Mouse (Mus musculus): ENCODE measurements around the gene 4930470P17Rik. TPM values are rescaled to one million over a fixed set of nuclear protein-coding genes. Genes with fewer than 3 reads are reported as not detected.

4930470P17Rik gene
- polyA plus RNA-seq, 1 experiment from 2014 or later, result not detected

DNA sequence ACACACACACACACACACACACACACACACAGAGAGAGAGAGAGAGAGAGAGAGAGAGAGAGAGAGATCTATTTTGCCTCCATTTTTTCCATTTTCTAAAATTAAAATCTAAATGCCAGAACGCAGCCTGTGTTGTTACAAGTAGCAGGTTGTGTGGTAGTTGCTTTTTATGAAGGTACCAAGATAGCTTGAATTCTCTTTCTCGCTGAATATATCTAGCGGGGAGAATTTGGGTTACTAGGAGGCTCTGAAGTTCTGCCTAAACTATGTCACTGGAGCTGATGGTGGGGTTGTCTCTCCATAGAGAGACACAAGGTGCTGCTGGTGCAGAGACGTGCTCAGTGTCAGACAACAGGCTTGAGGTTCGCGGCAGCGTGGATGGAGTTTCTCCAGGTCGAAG lies 36.8 kb downstream of the 4930470P17Rik start:
- H3K27ac ChIP-seq, result no peak overlapping the region
- H3K27me3 ChIP-seq (replicated peaks), result no peaks in the 10 kb centered on the region
- WGBS, result 84% methylated on average over 8 of the region's 8 CpGs
- no peaks in the 10 kb centered on the region for H3K36me3 ChIP-seq
- H3K4me1 ChIP-seq (replicated peaks), result no peaks in the 10 kb centered on the region
- no peak overlapping the region for H3K9ac ChIP-seq
- no peak for ATAC-seq
- H3K9me3 ChIP-seq, result no peaks in the 10 kb centered on the region
- H3K4me3 ChIP-seq (replicated peaks), result no peak overlapping the region
- no peak overlapping the region for H3K4me2 ChIP-seq (replicated peaks)

DNA sequence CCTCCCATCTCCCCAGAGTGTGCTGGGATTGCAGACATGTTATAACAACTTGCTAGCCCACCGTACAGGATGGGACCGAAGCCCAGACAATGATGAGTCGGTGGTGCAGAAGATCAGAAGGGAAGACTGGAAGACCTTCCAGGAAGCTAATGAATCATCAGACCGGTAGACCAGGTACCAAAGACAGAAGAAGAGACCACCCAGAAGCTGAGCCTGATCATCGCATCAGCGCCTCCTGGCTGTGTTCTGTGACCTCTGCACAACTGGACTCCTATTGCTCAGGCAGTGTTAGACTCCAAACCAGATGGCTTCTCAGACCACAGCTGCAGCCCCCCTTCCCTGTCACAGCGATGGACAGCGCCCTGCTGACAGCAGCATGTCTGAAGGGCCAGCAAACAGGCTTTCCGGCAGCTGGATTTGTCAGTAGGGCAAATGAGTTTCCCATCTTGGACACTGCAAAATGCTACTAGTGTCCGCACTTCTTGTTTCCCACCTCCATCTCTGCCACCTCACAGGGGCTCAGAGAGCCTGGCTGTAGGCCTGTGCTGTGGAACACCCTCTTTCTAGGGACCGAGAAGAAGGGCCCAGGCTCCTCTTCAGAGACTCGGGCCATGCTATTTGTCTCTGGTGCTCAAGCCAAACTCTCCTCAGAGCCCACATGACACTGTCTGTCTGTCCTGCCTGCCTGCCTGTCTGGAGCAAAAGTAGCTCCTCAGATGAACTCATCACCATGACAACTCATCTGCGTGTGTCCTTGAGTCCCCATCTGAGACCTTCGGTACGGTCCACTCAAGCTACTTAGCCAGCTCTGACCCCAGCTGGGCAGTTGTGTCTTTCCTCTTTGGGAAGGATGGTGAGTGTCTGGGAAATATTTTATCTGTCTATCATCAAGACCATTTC lies 37.6 kb downstream of the 4930470P17Rik start:
- Histone ChIP-seq H3K36me3 (no peaks in the 10 kb centered on the region), H3K27me3 (replicated peaks) (no peaks in the 10 kb centered on the region), H3K27ac (no peak overlapping the region), H3K9ac (no peak overlapping the region), H3K9me3 (no peaks in the 10 kb centered on the region), H3K4me3 (replicated peaks) (no peak overlapping the region), H3K4me2 (replicated peaks) (no peak overlapping the region), H3K4me1 (replicated peaks) (no peaks in the 10 kb centered on the region)
- 73% methylated on average over 15 of the region's 15 CpGs for WGBS
- ATAC-seq, result no peak

DNA sequence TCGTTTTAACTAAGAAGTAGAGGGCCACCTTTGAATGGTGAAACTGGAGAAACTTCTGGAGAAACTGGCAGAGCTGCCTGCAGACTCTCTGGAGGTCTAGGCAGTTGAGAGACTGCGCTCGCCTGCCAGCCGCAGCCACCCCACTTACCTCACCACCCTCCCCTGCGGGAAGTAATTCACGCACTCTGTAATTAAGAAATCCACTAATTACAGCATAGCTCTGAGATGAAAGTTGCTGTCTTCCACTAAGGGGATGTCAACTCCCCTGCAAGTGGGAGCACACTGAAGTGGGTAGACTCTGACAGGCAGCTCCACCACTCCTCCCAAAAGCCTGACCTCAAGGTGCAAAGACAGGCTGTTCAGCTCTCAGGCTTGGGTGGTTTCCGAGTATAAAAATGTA lies 49.7 kb downstream of the 4930470P17Rik start:
- Histone ChIP-seq H3K4me3 (replicated peaks) (no peak overlapping the region), H3K36me3 (no peaks in the 10 kb centered on the region), H3K9me3 (no peaks in the 10 kb centered on the region), H3K9ac (no peak overlapping the region), H3K4me1 (replicated peaks) (no peaks in the 10 kb centered on the region), H3K27me3 (replicated peaks) (no peaks in the 10 kb centered on the region), H3K4me2 (replicated peaks) (no peak overlapping the region), H3K27ac (no peak overlapping the region)
- WGBS, result 73% methylated on average over 7 of the region's 7 CpGs
- no peak for ATAC-seq

DNA sequence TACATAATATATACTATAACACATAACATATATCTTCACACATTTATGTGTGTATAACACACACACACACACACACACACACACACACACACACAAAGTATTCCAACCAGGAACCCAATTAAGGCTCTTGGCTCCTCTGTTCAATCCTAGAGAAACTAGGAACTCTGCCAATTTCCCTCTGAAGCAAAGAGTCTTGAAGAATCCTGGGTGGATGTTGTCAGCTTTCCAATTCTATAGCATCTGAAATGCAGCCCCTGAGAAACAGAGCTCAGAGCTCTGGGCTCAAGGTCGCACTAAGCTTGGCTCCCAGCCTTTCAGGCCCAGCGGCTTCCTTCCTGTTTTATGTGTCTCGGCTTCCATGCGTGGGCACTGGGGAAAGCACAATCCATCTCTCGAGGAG lies 51.6 kb downstream of the 4930470P17Rik start:
- Histone ChIP-seq H3K27me3 (replicated peaks) (no peaks in the 10 kb centered on the region), H3K9me3 (no peaks in the 10 kb centered on the region), H3K4me2 (replicated peaks) (no peak overlapping the region), H3K4me3 (replicated peaks) (no peak overlapping the region), H3K9ac (no peak overlapping the region), H3K4me1 (replicated peaks) (no peaks in the 10 kb centered on the region), H3K36me3 (no peaks in the 10 kb centered on the region), H3K27ac (no peak overlapping the region)
- WGBS, result 26% methylated on average over 5 of the region's 5 CpGs
- ATAC-seq, result peak; percentile 59

DNA sequence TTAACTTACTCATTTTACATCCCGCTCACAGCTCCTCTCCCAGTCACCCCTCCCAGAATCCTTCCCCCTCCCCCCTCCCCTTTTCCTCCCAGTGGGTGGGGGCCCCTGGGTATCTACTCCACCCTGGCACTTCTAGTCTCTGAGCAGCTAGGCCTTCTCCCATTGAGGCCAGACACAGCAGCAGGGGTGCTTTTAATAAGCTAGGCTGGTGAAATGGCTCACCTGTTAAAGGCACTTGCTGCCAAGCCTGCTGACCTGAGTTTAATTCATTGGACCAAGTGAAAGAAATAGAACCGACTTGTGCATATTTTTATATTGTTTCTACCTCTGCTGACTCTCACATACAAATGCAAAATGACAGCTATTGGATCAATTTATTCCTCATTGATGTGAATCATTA lies 52.7 kb downstream of the 4930470P17Rik start:
- H3K4me3 ChIP-seq (replicated peaks), result no peak overlapping the region
- WGBS, result 88% methylated on average over 2 of the region's 2 CpGs
- H3K27ac ChIP-seq, result no peak overlapping the region
- H3K4me2 ChIP-seq (replicated peaks), result no peak overlapping the region
- ATAC-seq, result no peak
- H3K9ac ChIP-seq, result no peak overlapping the region
- no peaks in the 10 kb centered on the region for H3K27me3 ChIP-seq (replicated peaks)
- no peaks in the 10 kb centered on the region for H3K9me3 ChIP-seq
- no peaks in the 10 kb centered on the region for H3K4me1 ChIP-seq (replicated peaks)
- H3K36me3 ChIP-seq, result no peaks in the 10 kb centered on the region

DNA sequence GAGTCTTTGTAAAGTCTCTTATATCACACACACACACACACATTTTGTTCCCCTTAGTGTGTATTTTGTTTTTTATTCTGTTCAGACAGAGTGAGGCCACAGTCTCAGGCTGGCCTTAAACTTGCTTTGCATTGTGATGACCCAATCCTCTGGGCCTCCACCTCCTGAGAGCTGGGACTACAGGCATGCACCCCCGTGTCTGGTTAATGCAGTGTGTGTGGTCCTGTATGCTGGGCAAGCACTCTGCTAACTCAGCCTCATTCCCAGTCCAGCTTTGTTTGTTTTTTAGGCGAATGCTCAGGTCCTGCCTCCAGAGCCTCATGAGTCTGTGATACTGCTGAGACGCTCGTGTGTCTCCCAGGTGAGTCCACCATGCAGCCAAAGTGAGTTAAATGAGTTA lies 53.8 kb downstream of the 4930470P17Rik start:
- H3K27ac ChIP-seq, result no peak overlapping the region
- no peak overlapping the region for H3K4me3 ChIP-seq (replicated peaks)
- no peak for ATAC-seq
- H3K9ac ChIP-seq, result no peak overlapping the region
- H3K9me3 ChIP-seq, result no peaks in the 10 kb centered on the region
- H3K36me3 ChIP-seq, result no peaks in the 10 kb centered on the region
- H3K27me3 ChIP-seq (replicated peaks), result no peaks in the 10 kb centered on the region
- 38% methylated on average over 4 of the region's 4 CpGs for WGBS
- H3K4me1 ChIP-seq (replicated peaks), result no peaks in the 10 kb centered on the region
- no peak overlapping the region for H3K4me2 ChIP-seq (replicated peaks)

DNA sequence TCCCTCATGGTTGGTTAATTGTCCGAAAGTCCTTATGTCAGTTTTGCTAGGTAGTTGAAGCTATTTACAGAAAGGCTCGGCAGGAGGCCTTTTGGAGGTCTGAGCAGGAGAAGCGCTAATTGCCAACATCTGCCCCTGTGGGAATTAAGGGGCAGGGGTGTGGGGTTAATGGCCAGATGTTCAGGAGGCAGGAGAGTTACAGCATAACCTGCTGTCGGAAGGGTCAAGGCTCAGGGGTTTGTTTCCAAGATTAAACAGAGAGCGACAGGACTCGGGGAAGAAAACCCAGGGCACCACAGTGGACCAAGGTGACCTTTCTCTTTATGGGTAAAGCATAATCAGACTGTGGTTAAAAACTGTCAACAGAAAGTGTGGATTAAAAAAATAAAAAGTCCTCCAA lies 54.3 kb downstream of the 4930470P17Rik start:
- H3K27ac ChIP-seq, result no peak overlapping the region
- no peak overlapping the region for H3K4me2 ChIP-seq (replicated peaks)
- 46% methylated on average over 6 of the region's 6 CpGs for WGBS
- H3K9ac ChIP-seq, result no peak overlapping the region
- no peaks in the 10 kb centered on the region for H3K9me3 ChIP-seq
- no peak for ATAC-seq
- H3K4me3 ChIP-seq (replicated peaks), result no peak overlapping the region
- no peaks in the 10 kb centered on the region for H3K27me3 ChIP-seq (replicated peaks)
- no peaks in the 10 kb centered on the region for H3K4me1 ChIP-seq (replicated peaks)
- H3K36me3 ChIP-seq, result no peaks in the 10 kb centered on the region

DNA sequence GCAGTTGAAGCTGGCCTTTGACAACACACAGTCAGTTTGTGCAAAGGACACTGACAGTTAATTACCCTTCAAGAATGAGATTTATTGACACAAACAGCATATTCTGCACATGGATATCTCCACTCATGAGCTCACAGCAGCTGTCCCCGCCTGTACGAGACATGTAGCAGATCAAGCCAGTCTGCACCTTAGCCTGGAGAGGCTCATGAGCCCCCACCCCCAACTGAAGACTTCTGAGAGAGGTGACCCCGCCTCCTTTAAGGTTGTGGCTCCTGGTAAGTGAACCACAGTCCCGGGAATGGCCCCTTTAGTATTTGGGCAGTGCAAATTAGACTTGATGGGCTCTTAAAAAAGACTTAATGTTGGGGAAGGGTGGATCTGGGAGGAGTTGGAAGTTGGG lies 56.1 kb downstream of the 4930470P17Rik start:
- H3K4me1 ChIP-seq (replicated peaks), result no peaks in the 10 kb centered on the region
- no peak for ATAC-seq
- H3K36me3 ChIP-seq, result no peaks in the 10 kb centered on the region
- H3K4me2 ChIP-seq (replicated peaks), result no peak overlapping the region
- H3K27ac ChIP-seq, result no peak overlapping the region
- no peak overlapping the region for H3K9ac ChIP-seq
- no peak overlapping the region for H3K4me3 ChIP-seq (replicated peaks)
- 35% methylated on average over 4 of the region's 4 CpGs for whole genome bisulfite sequencing
- H3K9me3 ChIP-seq, result no peaks in the 10 kb centered on the region
- H3K27me3 ChIP-seq (replicated peaks), result no peaks in the 10 kb centered on the region

DNA sequence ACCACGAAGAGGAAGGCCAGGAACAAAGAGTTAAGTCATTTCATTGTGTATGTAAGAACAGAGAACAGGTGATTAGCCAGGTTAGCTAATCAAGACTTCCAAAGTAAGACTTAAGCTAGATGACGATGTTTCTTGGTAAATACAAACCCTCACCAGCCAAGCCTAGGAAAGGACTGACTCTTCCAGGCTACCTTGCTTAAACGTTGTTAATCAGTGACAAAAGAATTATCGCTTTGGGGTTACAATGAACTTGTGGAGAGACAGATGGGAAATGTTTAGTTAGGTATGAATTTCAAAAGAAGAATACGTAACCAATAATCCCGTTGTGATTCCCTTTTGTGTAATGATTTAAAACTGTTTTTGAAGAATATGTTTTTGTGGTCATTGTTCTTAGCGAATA lies 56.9 kb downstream of the 4930470P17Rik start:
- Histone ChIP-seq H3K36me3 (no peaks in the 10 kb centered on the region), H3K4me2 (replicated peaks) (no peak overlapping the region), H3K27me3 (replicated peaks) (no peaks in the 10 kb centered on the region), H3K9me3 (no peaks in the 10 kb centered on the region), H3K4me3 (replicated peaks) (no peak overlapping the region), H3K9ac (no peak overlapping the region), H3K4me1 (replicated peaks) (no peaks in the 10 kb centered on the region), H3K27ac (no peak overlapping the region)
- WGBS, result 73% methylated on average over 7 of the region's 7 CpGs
- ATAC-seq, result no peak

DNA sequence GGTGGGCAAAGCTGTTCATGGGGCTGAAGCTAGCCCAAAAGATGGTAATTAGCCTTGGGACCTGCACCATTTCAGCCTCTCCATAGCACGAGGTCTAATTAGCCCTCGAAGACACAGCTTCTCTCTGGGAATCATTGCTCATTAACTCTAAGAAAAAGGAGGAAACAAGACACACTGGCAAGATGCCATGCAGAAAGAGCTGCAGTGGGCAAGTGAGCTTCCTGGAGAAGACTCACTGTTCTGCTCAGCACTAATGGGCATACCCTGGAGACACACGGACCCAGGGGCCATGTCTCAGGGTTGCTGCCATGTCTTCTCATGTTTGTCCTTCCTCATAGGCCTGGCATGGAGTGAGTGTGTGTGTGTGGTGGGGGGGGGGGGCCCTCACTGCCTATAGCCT lies 57.7 kb downstream of the 4930470P17Rik start:
- H3K9ac ChIP-seq, result no peak overlapping the region
- no peaks in the 10 kb centered on the region for H3K9me3 ChIP-seq
- H3K4me3 ChIP-seq (replicated peaks), result no peak overlapping the region
- H3K36me3 ChIP-seq, result no peaks in the 10 kb centered on the region
- no peaks in the 10 kb centered on the region for H3K27me3 ChIP-seq (replicated peaks)
- no peak overlapping the region for H3K27ac ChIP-seq
- ATAC-seq, result no peak
- no peak overlapping the region for H3K4me2 ChIP-seq (replicated peaks)
- H3K4me1 ChIP-seq (replicated peaks), result no peaks in the 10 kb centered on the region
- 84% methylated on average over 3 of the region's 3 CpGs for WGBS

DNA sequence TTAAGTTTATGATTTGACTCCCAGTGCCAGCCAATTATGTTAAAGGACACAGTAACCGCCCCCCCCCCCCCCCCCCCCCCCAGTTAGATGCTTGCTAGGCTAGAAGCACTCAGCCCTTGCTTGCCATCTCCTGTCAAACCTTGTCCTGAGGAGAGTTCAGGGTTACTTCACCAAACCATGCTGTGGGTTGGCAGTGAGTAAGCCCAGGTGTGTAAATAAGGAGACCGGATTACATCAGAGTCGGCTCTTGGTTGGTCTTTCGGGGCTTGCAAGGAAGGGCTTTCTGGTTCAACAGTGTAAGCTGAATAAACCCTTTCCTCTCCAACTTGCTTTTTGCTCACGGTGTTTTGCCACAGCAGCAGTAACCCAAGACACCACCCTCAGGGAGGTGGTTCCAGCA lies 58.2 kb downstream of the 4930470P17Rik start:
- no peak overlapping the region for H3K27ac ChIP-seq
- WGBS, result 77% methylated on average over 5 of the region's 5 CpGs
- no peak overlapping the region for H3K4me3 ChIP-seq (replicated peaks)
- no peak overlapping the region for H3K9ac ChIP-seq
- no peaks in the 10 kb centered on the region for H3K4me1 ChIP-seq (replicated peaks)
- H3K27me3 ChIP-seq (replicated peaks), result no peaks in the 10 kb centered on the region
- H3K36me3 ChIP-seq, result no peaks in the 10 kb centered on the region
- H3K4me2 ChIP-seq (replicated peaks), result no peak overlapping the region
- no peak for ATAC-seq
- H3K9me3 ChIP-seq, result no peaks in the 10 kb centered on the region

DNA sequence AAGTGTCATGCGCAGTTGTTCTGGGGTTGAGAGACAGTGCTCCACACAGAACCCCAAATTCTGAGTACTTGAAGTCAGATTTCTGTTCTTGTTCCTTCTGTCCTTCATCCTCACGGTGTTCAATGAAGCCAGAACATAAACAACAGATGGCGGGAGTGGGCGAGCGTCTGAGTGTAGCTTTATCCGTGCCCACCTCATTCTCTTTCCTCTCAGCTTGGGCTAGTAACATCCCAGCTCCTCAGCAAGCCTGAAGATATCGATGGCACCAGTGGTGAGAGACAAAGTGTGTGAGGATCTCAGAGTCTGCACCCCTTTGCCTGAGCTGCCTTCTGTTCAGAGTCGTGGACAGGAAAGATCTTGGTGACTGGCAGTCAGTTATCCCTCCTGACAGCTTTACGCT lies 62.6 kb downstream of the 4930470P17Rik start:
- H3K4me1 ChIP-seq (replicated peaks), result no peaks in the 10 kb centered on the region
- no peaks in the 10 kb centered on the region for H3K36me3 ChIP-seq
- H3K9ac ChIP-seq, result no peak overlapping the region
- H3K27me3 ChIP-seq (replicated peaks), result no peaks in the 10 kb centered on the region
- no peak overlapping the region for H3K27ac ChIP-seq
- H3K4me2 ChIP-seq (replicated peaks), result no peak overlapping the region
- WGBS, result 81% methylated on average over 9 of the region's 9 CpGs
- H3K9me3 ChIP-seq, result no peaks in the 10 kb centered on the region
- ATAC-seq, result no peak
- H3K4me3 ChIP-seq (replicated peaks), result no peak overlapping the region

DNA sequence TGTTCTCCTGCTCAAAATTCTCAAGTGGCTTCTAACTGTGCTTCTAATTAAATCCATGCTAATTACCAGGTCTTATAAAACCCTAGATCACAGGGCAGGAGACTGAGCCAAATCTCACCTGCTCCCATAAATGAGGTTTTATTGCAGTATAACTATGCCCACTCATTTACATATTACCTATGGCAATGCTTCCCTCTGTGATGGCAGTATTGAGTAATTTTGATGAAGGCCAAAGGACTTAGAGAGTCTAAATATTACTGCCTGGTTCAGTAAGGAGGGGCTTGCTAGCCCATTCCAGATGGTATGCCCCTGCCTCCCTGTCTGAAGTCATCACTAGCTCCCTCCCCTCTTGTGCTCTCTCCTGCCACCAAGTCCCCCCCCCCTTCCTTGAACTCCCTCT lies 66.0 kb downstream of the 4930470P17Rik start:
- Histone ChIP-seq H3K27me3 (replicated peaks) (no peaks in the 10 kb centered on the region), H3K4me3 (replicated peaks) (no peak overlapping the region), H3K27ac (no peak overlapping the region), H3K9ac (no peak overlapping the region), H3K9me3 (no peaks in the 10 kb centered on the region), H3K4me2 (replicated peaks) (no peak overlapping the region), H3K36me3 (no peaks in the 10 kb centered on the region), H3K4me1 (replicated peaks) (no peaks in the 10 kb centered on the region)
- no peak for ATAC-seq
